Mouse (Mus musculus) right cerebral cortex, postnatal 4 days (tissue): ENCODE measurements around the gene Slc35c2.
A peak's percentile ranks its signal among the peaks of the same experiment; 100 is the strongest.

ENCODE experiments used
- DNase-seq: peaks from one replicate; pipeline ENCODE4 v3.0.0-alpha.2; 2022

Slc35c2 gene

DNA sequence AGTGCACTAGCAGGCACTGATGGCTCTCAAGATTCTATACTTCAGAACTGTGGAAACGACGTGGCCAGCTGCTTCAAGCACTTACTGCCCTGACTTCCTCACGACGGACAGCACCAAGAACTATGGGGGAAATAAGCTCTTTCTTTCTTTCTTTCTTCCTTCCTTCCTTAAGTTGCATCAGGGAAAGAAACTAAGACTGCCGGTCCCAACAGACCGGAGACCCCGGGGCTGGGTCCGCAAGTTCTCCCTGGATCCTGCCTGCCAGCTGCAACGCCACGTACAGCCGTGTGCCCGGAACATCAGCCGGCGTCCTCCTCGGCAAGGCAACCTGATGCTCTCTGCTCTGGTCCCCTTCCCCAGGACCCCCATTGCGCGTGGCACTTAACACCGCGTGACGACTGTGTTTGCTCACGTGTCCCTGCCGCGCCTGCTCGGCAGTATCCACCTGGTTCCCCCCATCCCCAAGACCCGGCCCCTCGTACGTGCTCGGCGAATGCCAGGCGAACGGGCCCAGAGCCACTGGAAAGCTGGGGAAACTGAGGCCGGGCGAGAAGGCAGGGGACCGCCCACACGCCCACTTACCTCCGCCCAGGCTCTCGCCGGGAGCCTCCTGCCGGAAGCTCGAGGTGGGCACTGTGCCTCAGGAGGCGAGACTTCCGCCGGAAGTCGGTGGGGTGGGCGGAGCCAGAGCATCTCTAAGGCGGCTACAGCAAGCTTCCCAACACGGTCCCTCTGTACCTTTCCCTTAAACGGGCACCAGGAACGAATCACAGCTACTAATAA is at the start of gene Slc35c2:
Gene Slc35c2, minus strand, starts transcription at position 668 of the 783 bp plus-strand sequence.
- DNase-seq, result peak; percentile 95

GRCm38 (mm10) chr2:165337191-165337590 is 49.5 kb upstream of the Slc35c2 start:
- DNase-seq, result peak; percentile 56

DNA sequence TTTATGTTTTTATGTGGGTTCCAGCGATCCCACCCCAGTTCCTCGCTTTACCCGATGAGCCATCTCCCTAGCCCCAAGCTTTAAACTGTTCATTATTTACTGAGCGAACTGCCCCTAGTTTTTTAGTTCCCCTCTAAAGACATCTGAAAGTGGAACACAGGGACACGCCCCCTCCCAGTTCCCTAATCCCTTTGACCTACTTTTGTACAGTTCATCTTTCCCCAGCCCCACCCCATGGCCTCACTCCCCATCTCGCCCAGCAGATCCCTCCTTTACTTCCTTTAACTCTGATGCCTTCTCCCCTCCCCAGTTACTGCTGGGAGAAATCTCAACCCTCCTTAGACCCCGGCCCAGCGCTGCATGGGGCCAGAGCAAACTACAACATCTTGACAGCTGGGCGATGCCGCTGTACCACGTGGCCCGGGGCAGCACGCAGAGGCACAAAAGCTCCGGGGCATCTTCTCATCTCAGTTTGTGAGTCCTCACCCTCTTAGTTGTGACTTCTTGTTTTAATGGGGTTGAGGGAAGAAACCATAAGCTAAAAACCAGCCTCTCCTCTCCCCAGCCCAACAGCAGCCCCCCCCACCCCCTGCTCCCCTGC is 45.0 kb upstream of the Slc35c2 start:
- DNase-seq, result no peak

GRCm38 (mm10) chr2:165329703-165330102 is 42.0 kb upstream of the Slc35c2 start:
- no peak for DNase-seq

GRCm38 (mm10) chr2:165328746-165329145 is 41.1 kb upstream of the Slc35c2 start:
- DNase-seq, result no peak

DNA sequence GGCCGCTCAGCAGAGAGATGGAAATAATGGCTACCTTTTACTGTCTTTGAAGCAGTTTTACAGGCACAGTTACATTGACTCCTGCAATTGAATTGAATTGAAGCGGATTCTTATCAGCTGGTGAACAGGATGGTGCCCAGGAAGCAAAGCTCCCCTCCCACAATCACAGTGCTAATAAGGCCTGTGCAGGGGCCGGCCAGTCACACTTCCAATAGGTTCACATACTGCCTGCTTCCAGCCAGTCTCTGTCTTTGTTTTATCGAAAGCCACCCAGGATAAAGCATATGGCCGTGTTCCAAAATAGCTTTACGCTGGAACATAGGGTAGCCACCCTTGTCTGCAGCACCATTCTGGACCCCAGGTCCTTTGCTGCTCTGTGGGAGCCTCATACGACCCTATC is 39.7 kb upstream of the Slc35c2 start:
- DNase-seq, result no peak

DNA sequence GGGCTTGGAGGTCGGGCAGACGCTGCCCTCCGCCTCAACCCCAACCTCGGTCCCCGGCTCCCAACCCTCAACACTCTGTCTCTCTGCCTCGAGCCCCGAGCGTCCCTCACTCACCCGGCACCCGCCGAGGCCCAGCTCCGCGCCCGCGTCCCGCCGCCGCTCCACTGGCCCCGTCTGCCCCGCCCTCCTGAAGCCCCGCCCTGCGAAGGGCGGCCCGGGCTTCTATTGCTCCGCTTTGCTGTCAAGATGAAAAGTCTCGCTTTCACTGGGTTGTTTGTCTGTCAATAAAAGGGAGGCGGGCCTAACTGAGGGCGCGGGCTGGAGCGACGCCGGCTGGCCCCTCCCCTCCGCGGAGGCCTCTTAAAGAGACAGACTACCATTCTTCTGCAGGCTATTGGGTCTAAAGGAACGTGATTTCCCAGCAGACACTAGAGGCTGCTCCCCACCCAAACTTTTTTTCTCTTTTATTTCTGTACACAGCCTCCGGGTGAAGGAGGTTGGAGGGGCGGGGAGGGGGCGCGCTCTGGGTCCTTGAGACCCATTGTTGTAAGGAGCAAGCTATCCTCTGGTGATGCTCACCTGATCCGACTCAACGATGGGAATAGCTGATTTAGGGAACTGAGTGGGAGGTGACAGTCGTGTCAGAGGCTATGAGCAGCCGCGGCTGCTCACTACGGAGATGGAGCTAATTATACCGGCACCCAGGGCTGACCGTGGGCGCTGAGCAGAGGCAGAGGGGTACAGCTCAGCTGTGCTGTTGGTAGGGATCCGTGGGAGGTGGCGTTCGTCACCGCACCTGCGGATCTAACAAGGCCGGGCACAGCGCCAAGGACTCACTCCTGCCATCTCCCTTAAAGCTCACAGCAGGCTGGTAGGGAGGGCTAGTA is 38.9 kb upstream of the Slc35c2 start, which contains the start of gene Elmo2:
Gene Elmo2, minus strand, starts transcription at position 176 of the 887 bp plus-strand sequence.
- DNase-seq, result peak; percentile 92

DNA sequence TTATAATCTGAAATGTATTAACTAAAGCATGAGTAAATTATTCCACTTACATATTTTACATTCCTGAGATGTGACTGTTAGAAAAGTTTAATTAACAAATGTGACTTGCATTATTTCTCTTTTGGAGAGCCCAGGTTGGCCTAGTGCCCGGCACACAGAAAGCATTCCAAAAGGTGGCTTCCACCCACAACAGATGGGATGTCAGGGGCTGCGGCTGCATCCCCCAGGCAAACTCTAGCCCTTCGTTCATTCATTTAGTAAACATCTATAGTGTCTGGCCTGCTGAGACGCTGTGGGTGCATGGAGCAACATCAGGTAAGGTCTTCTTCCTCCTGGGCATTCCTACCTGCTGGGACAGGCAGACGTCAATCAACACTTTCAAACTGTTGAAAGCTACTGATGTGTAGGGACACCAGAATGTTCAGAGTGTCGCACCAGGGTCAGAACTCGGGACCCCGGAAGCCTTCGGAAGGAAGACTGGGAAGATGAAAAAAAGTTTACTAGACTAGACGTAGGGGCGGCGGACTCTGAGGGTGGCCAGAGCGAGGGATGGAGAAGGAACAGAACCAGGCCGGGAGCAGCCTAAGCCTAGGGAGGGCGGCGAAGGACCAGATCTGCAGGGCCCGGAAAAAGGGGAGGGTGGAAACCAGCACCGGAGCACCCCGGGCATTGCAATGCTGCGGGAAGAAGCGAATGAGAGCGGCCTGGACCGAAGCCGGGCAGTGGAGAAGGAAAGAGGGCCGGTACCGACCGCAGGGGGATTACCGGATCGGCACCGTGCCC is 38.0 kb upstream of the Slc35c2 start:
- DNase-seq, result no peak

DNA sequence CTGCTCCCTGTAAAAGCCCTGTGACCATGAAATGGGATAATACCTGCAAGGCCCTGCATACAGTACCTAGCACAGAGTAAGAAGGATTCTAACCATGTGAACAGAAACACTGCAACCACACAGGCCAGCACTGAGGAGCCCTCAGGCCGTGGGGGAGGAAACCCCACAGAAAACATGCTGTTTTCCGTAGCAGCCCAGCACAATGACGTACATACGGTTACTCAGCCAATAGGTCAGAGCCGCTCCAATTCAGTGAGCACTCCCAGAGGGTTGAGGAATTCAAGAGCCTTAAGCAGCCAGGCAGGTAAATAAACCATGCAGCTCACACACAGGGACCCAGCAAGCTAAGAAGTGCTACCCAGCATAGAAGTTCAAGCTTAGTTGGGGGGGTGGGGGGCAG is 36.3 kb upstream of the Slc35c2 start:
- DNase-seq, result no peak

GRCm38 (mm10) chr2:165323484-165323883 is 35.8 kb upstream of the Slc35c2 start:
- DNase-seq, result no peak

GRCm38 (mm10) chr2:165321981-165322735 is 34.5 kb upstream of the Slc35c2 start:
- no peak for DNase-seq

GRCm38 (mm10) chr2:165321381-165321888 is 33.8 kb upstream of the Slc35c2 start:
- no peak for DNase-seq

DNA sequence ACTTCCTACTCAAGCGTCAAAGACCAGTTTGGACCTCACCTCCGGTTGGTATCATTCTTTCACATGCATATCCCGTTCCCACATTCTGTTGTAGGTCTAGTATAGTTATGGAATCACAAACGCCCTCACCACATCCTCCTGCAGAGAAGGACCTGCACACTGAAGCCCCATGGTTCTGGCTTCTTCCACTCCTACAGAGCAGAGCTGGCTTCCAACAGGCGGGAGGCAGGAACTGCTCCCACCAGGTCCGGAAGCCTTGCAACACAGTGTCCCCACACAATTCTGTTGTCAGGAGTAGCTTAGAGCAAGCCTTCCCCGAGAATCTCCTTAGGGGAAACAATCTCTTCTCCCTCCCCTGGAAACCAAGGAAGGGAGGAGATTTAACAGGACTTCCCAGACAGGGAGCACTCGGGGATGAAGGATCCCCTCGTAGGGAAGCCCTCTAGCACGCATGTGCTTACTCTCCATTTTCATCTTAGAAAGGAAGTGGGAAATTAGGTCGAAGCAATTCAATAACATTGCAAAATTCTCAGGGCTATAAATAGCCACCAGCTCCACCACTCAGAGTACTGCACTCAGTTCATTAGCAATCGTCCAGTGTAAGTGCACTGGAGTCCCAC is 33.0 kb upstream of the Slc35c2 start:
- DNase-seq, result no peak

- no peak for DNase-seq
These were observed 31.8 kb upstream of the Slc35c2 start for GRCm38 (mm10) chr2:165319503-165319902.

DNA sequence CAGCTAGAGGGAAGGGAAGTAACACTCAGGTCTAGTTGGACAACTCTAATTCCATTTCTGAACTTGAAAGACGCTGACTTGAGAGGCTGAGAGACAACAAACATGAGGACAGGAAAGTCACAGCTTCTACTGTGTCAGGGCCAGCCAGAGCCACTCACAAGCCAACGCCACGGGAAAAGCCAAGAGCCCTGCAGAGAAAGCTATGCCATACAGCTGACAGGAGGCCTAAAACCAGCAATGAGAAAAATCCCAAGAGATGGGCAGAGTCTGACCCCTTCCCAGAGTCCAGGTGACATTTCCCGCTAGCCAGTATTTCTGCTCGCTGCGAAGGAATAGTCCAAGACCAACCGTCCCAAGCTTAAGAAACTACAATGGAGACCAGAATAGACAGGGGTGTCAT is 31.3 kb upstream of the Slc35c2 start:
- no peak for DNase-seq

DNA sequence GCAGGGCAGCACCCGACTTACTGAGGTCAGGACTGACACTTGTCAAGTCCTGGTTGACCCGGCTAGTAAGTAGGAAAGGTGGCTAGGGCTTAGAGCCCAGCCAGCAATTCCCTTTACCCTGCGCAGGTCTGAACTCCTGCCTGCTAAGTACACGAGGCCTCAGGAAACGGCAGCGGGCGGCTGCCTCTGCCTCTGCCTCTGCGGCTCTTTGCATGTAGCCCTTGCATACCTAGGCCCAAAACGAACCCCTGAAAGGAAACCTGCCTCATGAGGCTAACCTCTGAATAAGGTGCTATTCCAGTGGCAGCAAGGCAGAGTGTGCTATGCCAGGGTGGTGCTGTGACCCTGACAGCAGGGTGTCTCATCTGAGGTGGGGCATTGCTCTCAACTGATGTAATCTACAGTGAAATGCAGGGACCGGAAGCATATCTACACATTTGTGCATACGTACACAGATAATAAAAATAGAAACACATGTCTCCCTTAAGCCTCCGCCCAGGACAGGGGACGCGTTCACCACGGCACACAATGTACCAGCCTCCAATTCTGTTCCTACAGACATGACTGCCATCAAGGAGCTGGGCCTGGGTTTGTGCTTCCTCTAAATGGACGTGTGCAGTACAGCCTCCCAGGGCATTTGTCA is 30.1 kb upstream of the Slc35c2 start:
- DNase-seq, result no peak

DNA sequence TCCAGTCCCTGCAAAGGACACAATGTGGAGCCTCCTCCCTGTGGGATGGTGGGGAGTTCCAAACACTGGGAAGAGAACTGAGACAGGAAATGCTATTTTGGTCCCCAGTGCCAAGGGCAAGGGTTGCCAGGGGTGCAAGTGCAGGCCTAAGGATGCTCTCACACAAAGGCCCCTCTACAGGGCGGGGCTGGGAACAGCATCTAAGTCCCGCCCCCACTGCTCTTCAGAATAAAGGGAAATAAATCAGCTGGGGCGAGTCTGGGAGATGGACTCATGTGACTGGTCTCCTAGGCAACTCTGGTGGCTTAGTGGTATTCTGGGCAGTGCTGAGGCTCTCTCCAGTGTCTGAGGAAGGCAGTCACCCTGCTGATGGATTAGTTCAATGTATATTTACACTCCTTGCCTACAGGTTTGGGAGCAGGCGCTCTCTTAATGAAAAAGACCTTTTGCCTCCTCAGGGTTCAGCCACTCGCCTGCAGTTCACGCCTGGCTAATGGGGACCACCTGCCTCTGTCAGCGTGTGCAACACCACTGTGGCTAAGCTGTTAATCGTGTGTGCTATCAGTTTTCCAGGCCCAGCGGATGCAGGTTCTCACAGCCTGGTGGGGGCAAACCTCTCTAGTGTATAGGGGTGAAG is 29.3 kb upstream of the Slc35c2 start:
- DNase-seq, result peak; percentile 56

GRCm38 (mm10) chr2:165316204-165316603 is 28.5 kb upstream of the Slc35c2 start:
- DNase-seq, result no peak

GRCm38 (mm10) chr2:165314197-165314596 is 26.5 kb upstream of the Slc35c2 start:
- no peak for DNase-seq

GRCm38 (mm10) chr2:165312381-165312780 is 24.7 kb upstream of the Slc35c2 start:
- no peak for DNase-seq
